Mouse (Mus musculus) layer of hippocampus, postnatal 10 days (tissue): ENCODE measurements at regions not wholly inside any gene's neighbourhood (a gene's known extent, or its start where the extent isn't known, plus 50 kb on each side); places are given as distances from the start of the nearest gene placed in this dataset.

Experiments used
- DNase-seq, 2 experiments: peaks; one replicate each; pipeline ENCODE4 v3.0.0; 2021; ENCODE audit warnings: low spot score in 2 of 2

- no peak for DNase-seq
Observed at GRCm38 (mm10) chr14:23237376-23237775, 776.9 kb downstream of the Kcnma1 start.

DNA sequence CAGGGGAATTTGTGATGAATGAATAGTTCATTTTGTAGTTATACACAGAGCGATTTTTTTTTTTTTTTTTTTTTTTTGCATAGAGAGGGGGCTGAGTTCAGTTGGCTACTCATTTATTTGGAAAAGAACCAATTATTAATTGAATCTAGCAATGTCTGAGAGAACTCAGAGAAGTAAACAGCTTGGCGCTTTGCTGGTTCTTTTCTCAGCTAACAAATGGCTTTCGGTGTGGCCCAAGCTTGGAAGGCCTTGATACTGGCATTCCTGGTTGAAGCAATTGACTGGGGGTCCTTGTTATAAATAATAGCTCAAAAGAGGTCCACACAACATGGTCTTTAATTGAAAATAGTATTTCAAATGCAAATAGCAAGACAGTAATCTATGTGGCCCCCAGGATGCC lies 815.6 kb downstream of the Kcnma1 start:
- no peak for DNase-seq

GRCm38 (mm10) chr14:23194569-23195529 lies 819.4 kb downstream of the Kcnma1 start:
- DNase-seq: no peak

- DNase-seq: no peak
Observed at GRCm38 (mm10) chr14:23192566-23192965, 821.7 kb downstream of the Kcnma1 start.

DNA sequence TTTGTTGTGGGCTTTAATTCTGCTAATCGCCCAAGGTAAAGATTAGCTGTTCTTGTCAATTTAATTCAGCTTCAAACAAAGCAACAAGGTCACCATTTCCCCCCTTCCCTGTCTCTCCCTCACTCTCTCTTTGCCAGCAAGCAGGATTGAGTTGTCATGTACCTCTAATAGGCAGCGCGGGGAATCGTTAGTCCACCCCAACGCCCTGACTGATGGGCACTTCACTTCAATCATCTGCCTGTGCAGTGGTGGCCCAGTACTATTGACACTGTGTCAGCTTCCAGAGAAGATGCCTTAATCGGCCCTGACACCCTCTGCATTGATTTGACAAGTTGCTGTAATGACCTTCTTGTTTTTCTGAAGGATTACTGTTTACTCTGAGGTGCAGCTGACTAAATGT lies 828.9 kb downstream of the Kcnma1 start:
- DNase-seq: no peak

DNA sequence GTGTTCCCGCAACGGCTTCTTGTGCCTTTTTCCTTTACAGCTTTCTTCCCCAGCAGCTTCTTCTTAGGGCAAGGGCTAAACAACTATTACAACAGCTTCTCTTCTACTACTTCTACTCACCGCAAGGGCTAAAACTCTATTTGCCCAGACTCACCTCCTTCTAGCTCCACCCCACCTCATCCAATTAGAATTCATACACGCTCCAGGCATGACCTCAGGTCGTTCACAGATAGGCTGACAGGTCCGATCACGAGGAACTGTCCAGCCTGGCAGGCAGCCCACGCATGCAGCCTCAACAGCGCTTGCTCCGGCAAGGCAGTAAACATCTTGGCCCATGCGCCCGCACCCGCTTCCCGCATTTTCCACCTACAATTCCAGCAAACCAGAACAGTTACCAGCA lies 844.9 kb downstream of the Kcnma1 start:
- no peak for DNase-seq

- no peak for DNase-seq
Observed at GRCm38 (mm10) chr14:23160567-23160966, 853.7 kb downstream of the Kcnma1 start.

GRCm38 (mm10) chr14:23150431-23150830 lies 863.9 kb downstream of the Kcnma1 start:
- no peak for DNase-seq

DNA sequence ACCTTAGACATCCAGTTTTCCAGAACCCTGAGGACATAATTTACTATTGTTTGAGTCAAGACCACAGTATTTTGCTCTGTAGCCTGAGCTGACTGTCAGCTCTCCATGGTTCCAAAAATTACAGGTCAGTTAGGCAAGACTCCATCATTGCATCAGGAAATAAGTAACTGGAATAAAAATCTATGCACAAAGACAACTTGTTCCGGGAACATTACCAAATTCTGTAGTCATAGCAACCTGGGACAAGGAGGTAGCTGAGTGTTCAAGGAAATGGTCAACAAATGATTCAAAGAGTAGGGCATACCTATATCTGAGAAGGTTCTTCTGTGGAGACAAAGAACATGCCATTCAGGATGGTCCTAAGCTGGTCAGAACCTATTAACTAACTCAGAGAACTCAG lies 867.3 kb downstream of the Kcnma1 start:
- DNase-seq: no peak

GRCm38 (mm10) chr14:23140385-23140784 lies 873.9 kb downstream of the Kcnma1 start:
- DNase-seq: no peak

DNA sequence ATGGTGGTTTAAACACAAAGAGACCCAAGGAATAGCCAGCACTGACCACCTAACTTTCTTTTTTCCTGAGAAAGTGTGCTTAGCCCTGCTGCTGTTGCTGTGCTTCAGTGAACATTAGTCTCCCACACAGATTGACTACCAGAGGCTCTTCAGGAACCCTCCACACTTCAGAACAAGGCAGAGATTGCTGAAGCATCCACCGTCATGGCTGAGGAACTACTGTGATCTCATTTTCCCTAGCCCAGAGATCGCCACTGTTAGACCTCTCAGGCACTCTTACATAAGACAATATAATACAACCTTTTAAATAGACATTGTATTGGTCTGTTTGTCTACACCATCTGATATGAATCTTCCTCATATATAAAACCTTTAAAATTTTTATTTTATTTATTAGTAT lies 879.6 kb downstream of the Kcnma1 start:
- DNase-seq: no peak

DNA sequence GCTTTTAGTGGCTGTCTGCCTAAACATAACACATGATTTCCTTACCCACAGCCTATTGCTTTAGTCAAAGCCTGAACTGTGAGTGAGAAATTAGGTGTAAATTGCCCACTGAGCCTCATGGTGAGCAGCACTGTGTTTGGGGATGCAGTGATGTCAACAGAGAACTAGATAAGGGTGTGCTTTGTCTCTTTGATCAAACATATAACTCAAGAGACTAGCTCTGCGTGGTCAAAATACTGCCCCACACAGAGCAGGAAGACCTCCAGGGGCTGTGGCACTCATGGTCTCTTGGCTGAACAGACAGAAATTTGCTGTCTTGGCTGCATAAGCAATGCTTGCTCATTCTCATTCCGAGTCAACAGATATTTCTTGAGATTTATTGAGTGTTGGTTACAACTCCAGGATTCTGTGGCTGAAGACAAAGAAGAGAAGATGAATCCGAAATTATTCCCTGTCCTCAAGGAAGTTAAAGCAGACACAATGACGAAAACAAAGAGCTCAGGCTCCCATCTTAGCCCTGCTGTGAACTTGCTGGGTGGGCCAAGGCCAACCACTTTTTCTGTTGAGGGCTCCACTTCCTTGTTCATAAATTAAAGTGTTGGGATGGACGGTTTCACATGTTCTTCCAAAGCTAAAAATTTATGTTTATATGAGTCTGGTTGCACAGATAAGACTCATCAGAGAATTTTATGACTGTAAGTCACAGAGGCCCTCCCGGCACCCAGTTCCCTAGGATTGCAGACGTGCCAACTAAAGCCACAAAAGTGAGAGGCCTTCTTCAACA lies 882.4 kb downstream of the Kcnma1 start:
- DNase-seq: no peak

DNA sequence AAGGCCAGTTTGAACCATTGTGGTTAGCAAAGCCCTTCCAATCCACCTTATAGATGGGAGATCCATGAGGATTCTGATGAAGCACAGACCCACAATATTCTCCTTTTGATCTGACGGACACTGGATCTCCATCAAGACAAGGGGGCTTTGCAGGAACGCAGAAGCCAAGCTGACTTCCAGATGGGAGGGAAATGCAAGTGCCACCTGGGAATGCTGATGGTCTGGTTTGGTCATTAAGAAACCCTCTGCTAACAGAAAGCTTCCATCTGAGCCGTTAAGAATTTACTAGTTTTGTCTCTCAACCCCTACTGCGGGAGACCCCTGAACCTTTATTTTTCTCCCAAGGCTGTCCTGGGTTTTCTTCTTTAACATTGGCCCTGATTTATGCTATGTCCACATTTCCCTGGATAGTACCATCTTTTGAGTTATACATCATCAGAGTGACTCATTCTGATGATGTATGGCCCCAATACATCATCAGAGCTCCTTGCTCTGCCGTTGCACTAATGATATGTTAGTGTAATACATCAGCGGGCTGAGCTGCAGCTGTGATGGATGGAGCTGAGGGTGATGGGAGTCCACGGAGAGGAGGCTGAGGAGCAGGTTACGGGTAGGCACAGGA lies 898.3 kb downstream of the Kcnma1 start:
- DNase-seq: no peak

DNA sequence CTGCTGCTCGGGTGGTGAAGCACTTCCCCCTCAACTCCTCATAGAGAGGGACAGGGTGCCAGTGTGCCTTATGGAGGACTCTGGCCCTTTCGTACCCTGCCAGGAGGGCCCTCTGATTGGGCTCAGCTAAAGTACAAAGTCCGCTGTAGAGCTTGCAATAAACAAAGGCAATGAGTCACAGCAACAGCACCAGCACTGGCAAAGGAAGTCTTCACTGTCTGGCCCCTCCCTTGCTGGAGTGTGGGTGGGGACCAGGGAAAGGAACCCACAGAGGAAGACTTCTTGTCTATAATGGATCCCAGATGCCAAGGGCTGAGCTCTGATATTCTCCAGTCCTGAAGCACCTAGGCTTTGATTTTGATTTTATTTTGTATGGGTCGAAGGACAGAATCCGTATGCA lies 899.4 kb downstream of the Kcnma1 start:
- no peak for DNase-seq

DNA sequence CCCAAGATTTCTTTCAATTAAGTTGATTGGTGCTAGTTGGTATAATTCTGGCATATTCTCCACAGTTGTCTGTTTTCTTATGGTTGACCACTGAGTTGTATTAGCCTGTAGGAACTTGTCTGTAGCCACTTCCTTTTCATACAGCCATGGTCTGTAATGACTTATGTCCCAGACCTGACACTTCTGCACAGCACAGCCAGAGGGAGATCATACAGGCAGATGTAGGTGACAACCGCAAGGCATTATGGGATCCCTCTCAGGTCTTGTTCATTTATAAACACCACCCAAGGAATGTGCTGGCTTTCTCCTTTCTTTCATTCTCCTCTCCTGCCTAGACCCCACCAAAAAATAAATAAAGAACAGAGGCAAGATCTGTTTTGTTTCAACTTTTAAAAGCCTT lies 899.8 kb downstream of the Kcnma1 start:
- DNase-seq: no peak

DNA sequence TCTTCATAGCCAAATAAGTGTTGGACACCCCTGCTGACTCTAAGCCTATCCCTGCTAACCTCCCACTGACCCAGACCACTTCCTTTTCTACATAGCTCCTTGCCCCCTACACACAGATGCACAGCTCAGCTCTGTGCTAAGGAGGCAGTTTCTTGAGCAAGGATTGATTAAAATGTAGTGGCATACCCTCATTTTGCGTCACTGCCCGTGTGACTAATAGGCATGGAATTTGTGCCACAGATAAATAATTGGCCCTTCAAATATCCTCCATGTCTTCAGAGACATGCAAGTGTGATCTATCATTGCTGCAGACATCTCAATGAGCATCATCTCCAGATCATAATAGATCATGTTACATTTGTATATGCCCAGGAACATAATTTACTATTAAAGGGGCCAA lies 901.9 kb downstream of the Kcnma1 start:
- DNase-seq: no peak

DNA sequence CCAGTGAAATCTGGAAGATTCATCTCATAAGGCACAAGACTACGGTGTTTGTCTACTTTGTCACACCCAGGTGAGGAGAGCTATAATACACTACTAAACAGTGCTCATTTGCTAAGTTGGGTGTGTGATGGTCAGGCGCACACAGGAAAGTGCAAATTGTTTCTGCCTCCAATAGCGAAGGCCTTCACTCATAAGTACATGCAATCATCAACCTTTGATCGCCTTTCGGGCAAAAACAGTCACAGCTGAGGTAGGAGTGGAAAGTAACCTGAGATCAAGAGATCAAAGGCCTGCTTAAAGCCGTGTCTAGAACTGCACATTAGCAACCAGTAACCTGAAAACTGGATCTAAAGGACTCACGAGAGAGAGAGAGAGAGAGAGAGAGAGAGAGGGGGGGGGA lies 905.7 kb downstream of the Kcnma1 start:
- no peak for DNase-seq

DNA sequence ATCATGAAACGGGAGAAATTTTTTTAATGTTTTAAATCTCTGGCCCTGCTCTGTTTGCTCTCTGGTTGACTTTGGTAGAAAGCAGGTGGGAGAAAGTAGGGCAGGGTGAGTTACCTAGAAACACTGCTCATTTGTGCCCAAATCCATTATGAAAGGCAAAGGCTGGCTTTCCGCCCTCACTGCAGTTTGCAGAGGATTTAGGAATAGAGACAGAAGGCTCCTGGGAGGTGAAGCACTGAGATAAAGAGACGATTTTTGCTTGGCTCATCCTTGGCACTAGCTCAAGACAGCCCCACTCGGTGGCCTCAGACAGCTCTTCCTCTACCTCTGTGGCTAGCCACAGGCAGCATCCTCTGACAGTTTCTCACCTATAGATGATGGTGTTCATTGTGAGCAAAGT lies 906.8 kb downstream of the Kcnma1 start:
- peak in 1 of 2 experiments; percentile 12 for DNase-seq
